Mouse (Mus musculus): ENCODE results near the gene Necab3.

DNA sequence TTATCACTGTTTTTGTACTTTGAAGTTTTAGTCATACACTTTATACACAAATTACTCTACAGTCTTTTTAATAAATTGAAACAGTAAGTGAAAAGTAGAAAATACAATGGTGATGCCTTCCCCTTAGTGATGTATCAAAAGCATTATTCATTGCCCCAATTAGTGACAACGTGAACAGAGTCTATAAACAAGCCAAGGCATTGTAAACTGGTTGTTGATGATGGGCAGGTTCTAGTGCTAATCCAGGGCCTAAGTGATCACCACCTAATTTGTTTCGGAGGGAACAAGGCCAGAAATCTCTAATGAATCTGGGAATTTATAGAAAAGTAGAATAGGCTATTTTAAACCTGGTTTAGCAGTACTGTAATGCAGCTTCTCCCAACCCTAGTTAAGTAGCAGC is 51.6 kb downstream of the Necab3 start:
- TF ChIP-seq EP300 (IDR thresholded peaks at IDR 0.05; ENCODE audit: low read depth) = no peak
- TF ChIP-seq CTCF (IDR thresholded peaks at IDR 0.05; ENCODE audit: low read depth) = no peak
